Mouse (Mus musculus) myocyte (in vitro differentiated cells): ENCODE results near the gene Tfdp1.

Experiments used
- CEBPB ChIP-seq: IDR thresholded peaks from 2 replicates; pipeline ENCODE4 v1.6.1; 2011; ENCODE audit warnings: mild to moderate bottlenecking, moderate library complexity; ENCODE audit not compliant: poor library complexity, insufficient read depth, severe bottlenecking
- MYOG ChIP-seq, 3 experiments: IDR thresholded peaks; one replicate each; pipeline ENCODE4 v1.6.1; 2011; ENCODE audit warnings: control low read depth in 2 of 3, low read depth in 2 of 3, mild to moderate bottlenecking in 2 of 3; ENCODE audit not compliant: insufficient read length in 2 of 3, control insufficient read depth in 1 of 3, insufficient read depth in 1 of 3
- POLR2A ChIP-seq: IDR thresholded peaks from one replicate; pipeline ENCODE4 v1.6.1; 2011; ENCODE audit warnings: low read depth, mild to moderate bottlenecking, control low read depth, moderate library complexity; ENCODE audit not compliant: insufficient read length

DNA sequence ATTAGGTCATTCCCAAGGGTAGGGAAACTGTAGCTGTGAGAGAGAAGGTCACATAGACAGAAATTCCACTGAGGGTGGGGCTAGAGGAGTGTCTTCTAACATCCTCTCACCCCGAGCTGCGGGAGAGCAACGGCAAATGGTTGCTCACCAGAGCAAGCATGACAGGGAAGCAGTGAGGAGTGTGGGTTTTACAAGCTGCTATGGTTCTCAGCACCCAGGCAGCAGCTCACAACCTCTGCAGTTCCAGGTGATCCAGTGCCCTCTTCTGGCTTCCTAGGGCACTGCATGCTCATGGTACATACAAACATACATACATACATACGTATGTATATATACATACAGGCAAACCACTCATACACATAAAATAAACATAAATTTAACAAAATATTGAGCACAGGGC lies 32.7 kb upstream of the Tfdp1 start:
- TF ChIP-seq MYOG (IDR thresholded peaks at IDR 0.05; ENCODE audit: control insufficient read depth in 1 of 3, insufficient read depth in 1 of 3, insufficient read length in 2 of 3, low read depth in 2 of 3) (no peak), CEBPB (no peak), POLR2A (no peak)
